Mouse (Mus musculus) limb, embryonic 13.5 days (tissue): ENCODE measurements around the gene Zfpm1. TPM values are rescaled to one million over a fixed set of nuclear protein-coding genes. Genes with fewer than 3 reads are reported as not detected.

Experiments
- polyA plus RNA-seq: library from polyadenylated mRNA; unstranded; fragments of >200 nt; fragmentation: Nextera tagmentation; extraction: Ambion mirVana; gene quantifications from 2 replicates; pipeline ENCODE4 v1.2.1, GENCODE M21; 2015

Gene Zfpm1
- polyA plus RNA-seq, 1 experiment from 2014 or later, result 0.80 TPM

Other genes starting within 250 kb of the Zfpm1 start
- gene Trhr2, start 78.6 kb downstream of the Zfpm1 start, polyA plus RNA-seq, result 0.14 and 0.38 TPM in 2 replicates
- gene Zc3h18, start 94.5 kb downstream of the Zfpm1 start, polyA plus RNA-seq, result 59.2 and 59.9 TPM in 2 replicates
- not detected in 2 replicates for gene Il17c, start 139.9 kb downstream of the Zfpm1 start, polyA plus RNA-seq
- gene Cyba, start 150.8 kb downstream of the Zfpm1 start, polyA plus RNA-seq, result 139 and 144 TPM in 2 replicates
- 37.1 and 39.7 TPM in 2 replicates for gene Mvd, start 161.3 kb downstream of the Zfpm1 start, polyA plus RNA-seq
- gene Snai3, start 178.6 kb downstream of the Zfpm1 start, polyA plus RNA-seq, result 0.83 and 0.97 TPM in 2 replicates
- gene Rnf166, start 193.9 kb downstream of the Zfpm1 start, polyA plus RNA-seq, result 51.2 and 52.6 TPM in 2 replicates
- 56.7 and 59.4 TPM in 2 replicates for gene Ctu2, start 194.0 kb downstream of the Zfpm1 start, polyA plus RNA-seq